Mouse (Mus musculus): ENCODE results near the gene Magi2. TPM values are rescaled to one million over a fixed set of nuclear protein-coding genes. Genes with fewer than 3 reads are reported as not detected.

Magi2 gene
- polyA plus RNA-seq, 1 experiment from 2014 or later = 37.7 TPM

DNA sequence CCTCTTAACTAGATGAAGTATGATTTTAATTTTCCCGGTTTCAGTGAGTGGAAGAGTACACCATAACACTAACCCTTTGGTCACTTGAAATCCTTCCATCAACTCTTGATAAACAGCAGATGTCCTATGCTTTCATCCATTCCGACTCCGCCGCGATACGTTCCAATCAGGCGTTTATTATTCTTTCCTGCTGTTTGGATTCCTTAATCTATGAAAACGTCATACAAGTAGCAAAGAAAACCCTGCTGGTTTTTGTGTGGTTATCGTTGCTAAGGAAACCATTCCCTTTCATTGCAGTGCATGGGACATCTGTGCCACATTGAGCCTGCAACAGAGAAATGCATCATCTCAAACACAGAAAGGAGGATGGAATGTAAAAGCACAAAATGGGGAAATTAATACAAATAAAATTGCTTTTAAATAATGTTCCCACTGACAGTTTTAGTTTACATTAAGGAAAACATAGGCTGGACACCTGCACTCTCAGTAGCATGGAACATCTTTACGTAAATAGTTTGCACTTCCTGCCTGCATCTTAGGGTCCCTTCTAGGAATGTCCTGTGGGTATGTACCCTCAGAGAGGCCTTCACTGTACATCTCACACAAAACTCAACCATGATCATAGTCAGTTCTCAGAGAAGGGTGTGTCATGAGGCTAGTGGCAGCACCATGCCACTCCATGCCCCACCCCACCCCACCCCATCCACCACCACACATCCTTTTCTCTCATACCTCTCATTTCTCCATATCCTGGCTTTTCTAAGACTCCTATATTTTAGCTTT, 914.0 kb downstream of the Magi2 start:
- Histone ChIP-seq H3K9me3 (ENCODE audit: control insufficient read depth, low read length) (no peaks in the 10 kb centered on the region), H3K27ac (ENCODE audit: low read length) (peak overlapping the region; percentile 54), H3K4me2 (ENCODE audit: low read length) (peak overlapping the region; percentile 32), H3K36me3 (ENCODE audit: control insufficient read depth, insufficient read depth) (no peaks in the 10 kb centered on the region), H3K4me1 (replicated peaks; ENCODE audit: control insufficient read depth, insufficient read depth, low read length) (peaks cover 24% of the 10 kb centered on the region), H3K4me3 (replicated peaks; ENCODE audit: low read length) (no peak overlapping the region), H3K27me3 (replicated peaks; ENCODE audit: control insufficient read depth, insufficient read depth, low read length) (no peaks in the 10 kb centered on the region), H3K9ac (replicated peaks; ENCODE audit: low read depth, low read length) (no peak overlapping the region; the same call in 1 of the 2 replicates)
- WGBS = 18% methylated on average over 10 of the region's 10 CpGs
- ATAC-seq = peak; percentile 89

DNA sequence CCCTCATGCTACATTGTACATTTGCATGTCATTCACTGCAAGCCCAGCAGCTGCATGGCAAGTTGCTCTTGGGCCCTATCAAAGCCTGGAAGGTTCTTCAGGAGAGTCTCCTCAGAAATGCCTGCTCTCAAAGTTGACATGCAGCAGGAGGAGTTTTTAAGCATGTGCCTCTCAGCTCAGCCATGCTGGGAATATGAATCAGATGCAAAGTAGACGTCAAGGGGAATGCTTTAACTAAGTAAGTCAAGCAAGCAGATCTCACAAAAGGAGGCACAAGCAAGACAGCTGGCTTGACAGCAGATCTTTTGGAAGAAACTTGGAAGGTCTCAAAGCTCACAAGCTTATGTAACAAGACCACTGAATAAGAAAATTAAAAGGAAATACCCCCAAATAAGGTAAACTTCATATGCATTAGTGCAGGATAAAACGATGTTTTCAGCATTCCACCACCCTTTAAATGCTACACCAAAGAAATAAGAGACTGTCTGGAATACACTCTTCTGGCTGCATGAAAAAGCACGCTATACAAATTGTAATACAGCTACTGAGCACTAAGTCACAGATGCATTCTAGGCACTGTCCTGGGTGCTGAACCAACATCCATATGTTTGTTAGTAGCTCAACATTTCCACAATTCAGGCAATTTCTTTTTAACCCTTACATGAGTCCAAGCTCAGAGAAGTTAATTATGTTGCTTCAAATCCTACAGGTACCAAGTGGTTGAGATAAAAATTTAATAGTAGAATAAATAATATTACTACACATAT, 926.7 kb downstream of the Magi2 start:
- H3K4me2 ChIP-seq (ENCODE audit: low read length) = no peak overlapping the region
- H3K36me3 ChIP-seq (ENCODE audit: control insufficient read depth, insufficient read depth) = no peaks in the 10 kb centered on the region
- 22% methylated on average over 3 of the region's 3 CpGs for WGBS
- no peak overlapping the region for H3K9ac ChIP-seq (replicated peaks; ENCODE audit: low read depth, low read length)
- no peaks in the 10 kb centered on the region for H3K9me3 ChIP-seq (ENCODE audit: control insufficient read depth, low read length)
- peaks cover 8% of the 10 kb centered on the region for H3K4me1 ChIP-seq (replicated peaks; ENCODE audit: control insufficient read depth, insufficient read depth, low read length)
- no peak overlapping the region for H3K4me3 ChIP-seq (replicated peaks; ENCODE audit: low read length)
- 0 out of 2 replicates have a peak overlapping the region, but pooled peaks have one; percentile 35 for H3K27ac ChIP-seq (ENCODE audit: low read length)
- H3K27me3 ChIP-seq (replicated peaks; ENCODE audit: control insufficient read depth, insufficient read depth, low read length) = no peaks in the 10 kb centered on the region
- peak; percentile 83 for ATAC-seq

DNA sequence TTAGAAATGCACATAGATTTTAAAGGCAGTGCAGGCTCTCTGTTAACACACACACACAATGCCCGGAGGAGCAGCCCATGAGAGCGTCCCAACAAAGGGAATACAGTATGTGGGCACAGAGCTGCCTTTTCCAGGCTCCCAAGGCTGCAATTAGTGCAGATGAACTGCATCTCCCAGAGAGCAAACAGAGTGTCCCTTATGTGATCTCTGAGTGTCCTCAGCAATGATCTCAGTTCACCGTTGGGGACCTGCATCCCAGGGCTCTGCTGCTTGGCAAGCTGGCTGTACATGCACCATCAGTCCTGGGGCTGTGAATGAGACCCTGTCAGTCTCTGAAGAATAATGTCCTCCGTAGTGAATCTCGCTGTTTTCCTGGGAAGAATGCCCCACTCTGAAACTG, 969.9 kb downstream of the Magi2 start:
- Histone ChIP-seq H3K4me1 (replicated peaks; ENCODE audit: control insufficient read depth, insufficient read depth, low read length) (peaks cover 3% of the 10 kb centered on the region; the same call in 1 of the 2 replicates), H3K27me3 (replicated peaks; ENCODE audit: control insufficient read depth, insufficient read depth, low read length) (no peaks in the 10 kb centered on the region), H3K9me3 (ENCODE audit: control insufficient read depth, low read length) (no peaks in the 10 kb centered on the region), H3K4me3 (replicated peaks; ENCODE audit: low read length) (no peak overlapping the region), H3K36me3 (ENCODE audit: control insufficient read depth, insufficient read depth) (no peaks in the 10 kb centered on the region), H3K9ac (replicated peaks; ENCODE audit: low read depth, low read length) (0 out of 2 replicates have a peak overlapping the region, but pooled peaks have one; percentile 17), H3K27ac (ENCODE audit: low read length) (no peak overlapping the region; the same call in 1 of the 2 replicates), H3K4me2 (ENCODE audit: low read length) (no peak overlapping the region)
- WGBS = 35% methylated on average over 5 of the region's 5 CpGs
- peak; percentile 75 for ATAC-seq

DNA sequence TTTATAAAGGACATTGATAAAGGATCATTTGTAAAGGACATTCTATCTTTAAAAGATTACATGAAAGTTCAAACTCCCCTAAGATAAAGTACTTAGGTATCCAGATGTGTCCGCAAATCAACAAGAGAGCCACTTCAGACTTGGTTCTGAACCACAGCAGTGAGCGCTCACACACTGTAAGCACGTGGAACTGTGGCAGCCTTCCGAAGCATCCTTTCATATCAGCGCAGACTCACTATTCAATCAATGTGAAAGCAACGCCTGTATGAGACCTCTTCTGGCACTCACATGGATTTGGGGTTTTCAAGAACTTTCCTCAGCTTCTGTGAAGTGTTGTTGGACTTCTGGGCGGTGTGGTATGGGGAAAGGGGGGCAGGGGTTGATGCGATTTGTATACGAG, 970.6 kb downstream of the Magi2 start:
- Histone ChIP-seq H3K36me3 (ENCODE audit: control insufficient read depth, insufficient read depth) (no peaks in the 10 kb centered on the region), H3K4me3 (replicated peaks; ENCODE audit: low read length) (no peak overlapping the region), H3K4me1 (replicated peaks; ENCODE audit: control insufficient read depth, insufficient read depth, low read length) (peaks cover 3% of the 10 kb centered on the region; the same call in 1 of the 2 replicates), H3K9me3 (ENCODE audit: control insufficient read depth, low read length) (no peaks in the 10 kb centered on the region), H3K4me2 (ENCODE audit: low read length) (no peak overlapping the region), H3K27ac (ENCODE audit: low read length) (no peak overlapping the region), H3K9ac (replicated peaks; ENCODE audit: low read depth, low read length) (no peak overlapping the region), H3K27me3 (replicated peaks; ENCODE audit: control insufficient read depth, insufficient read depth, low read length) (no peaks in the 10 kb centered on the region)
- ATAC-seq = no peak
- WGBS = 84% methylated on average over 9 of the region's 9 CpGs

DNA sequence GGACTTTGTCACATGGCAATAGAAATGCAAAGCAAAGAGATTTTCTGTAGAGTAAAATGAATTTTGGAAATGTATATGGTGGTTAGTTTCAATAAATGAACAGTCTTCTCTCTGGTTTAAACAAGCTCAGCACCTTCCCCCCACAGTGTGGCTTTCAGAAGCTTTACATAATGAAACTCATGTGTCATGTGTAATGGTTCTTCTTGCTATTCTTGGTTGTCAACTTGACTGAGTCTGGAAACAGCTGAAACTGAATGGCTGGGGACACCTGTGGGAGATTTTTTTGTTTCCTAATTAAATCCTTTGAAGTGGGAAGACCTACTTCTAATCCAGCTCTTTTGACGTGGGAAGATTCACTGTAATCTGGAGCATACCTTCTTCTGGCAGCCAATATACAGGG, 974.5 kb downstream of the Magi2 start:
- peaks cover 3% of the 10 kb centered on the region; the same call in 1 of the 2 replicates for H3K4me1 ChIP-seq (replicated peaks; ENCODE audit: control insufficient read depth, insufficient read depth, low read length)
- 75% methylated on average over 1 of the region's 1 CpGs for WGBS
- no peak overlapping the region for H3K27ac ChIP-seq (ENCODE audit: low read length)
- no peaks in the 10 kb centered on the region for H3K36me3 ChIP-seq (ENCODE audit: control insufficient read depth, insufficient read depth)
- H3K9ac ChIP-seq (replicated peaks; ENCODE audit: low read depth, low read length) = no peak overlapping the region
- no peak overlapping the region for H3K4me2 ChIP-seq (ENCODE audit: low read length)
- ATAC-seq = no peak
- no peaks in the 10 kb centered on the region for H3K27me3 ChIP-seq (replicated peaks; ENCODE audit: control insufficient read depth, insufficient read depth, low read length)
- no peak overlapping the region for H3K4me3 ChIP-seq (replicated peaks; ENCODE audit: low read length)
- no peaks in the 10 kb centered on the region for H3K9me3 ChIP-seq (ENCODE audit: control insufficient read depth, low read length)

DNA sequence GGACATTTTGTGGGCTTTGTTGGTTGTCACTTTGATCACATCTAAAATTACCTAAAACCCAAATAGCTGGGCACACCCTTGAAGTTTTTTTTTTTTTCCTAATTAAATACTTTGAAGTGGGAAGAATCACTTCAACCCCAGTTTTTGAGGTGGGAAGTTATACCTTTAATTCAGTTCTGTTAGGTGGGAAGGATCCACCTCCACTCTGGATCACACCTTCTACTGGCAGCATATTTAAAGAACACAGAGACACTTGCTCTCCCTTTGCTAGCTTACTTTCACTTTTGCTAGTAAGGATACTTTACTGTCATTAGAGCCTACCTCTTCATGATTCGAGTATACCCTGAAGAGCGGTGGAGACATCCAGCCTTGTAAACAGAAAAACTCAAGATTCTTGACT, 981.3 kb downstream of the Magi2 start:
- Histone ChIP-seq H3K27me3 (replicated peaks; ENCODE audit: control insufficient read depth, insufficient read depth, low read length) (no peaks in the 10 kb centered on the region), H3K36me3 (ENCODE audit: control insufficient read depth, insufficient read depth) (no peaks in the 10 kb centered on the region), H3K4me1 (replicated peaks; ENCODE audit: control insufficient read depth, insufficient read depth, low read length) (no peaks in the 10 kb centered on the region), H3K9me3 (ENCODE audit: control insufficient read depth, low read length) (no peaks in the 10 kb centered on the region), H3K27ac (ENCODE audit: low read length) (no peak overlapping the region), H3K9ac (replicated peaks; ENCODE audit: low read depth, low read length) (no peak overlapping the region), H3K4me3 (replicated peaks; ENCODE audit: low read length) (no peak overlapping the region), H3K4me2 (ENCODE audit: low read length) (no peak overlapping the region)
- WGBS = 89% methylated on average over 2 of the region's 2 CpGs
- no peak for ATAC-seq

DNA sequence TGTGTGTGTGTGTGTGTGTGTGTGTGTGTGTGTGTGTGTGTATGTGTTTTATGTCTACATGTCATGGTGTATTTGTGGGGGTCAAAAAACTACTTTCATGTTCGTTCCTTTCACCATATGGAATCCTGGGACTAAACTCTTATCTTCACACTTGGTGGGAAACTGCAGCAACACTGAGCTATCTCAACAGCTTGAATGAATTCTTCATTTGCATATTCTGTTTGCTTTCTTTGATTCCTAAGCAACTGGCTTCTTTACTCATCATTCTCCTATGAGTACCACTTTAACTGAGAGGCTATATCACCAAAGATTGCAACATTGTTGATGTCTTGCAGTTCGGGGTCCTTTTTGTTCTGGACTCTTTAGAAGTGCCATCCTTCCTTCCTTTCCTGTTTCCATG, 986.5 kb downstream of the Magi2 start:
- H3K4me2 ChIP-seq (ENCODE audit: low read length) = no peak overlapping the region
- H3K4me3 ChIP-seq (replicated peaks; ENCODE audit: low read length) = no peak overlapping the region
- no peak overlapping the region for H3K9ac ChIP-seq (replicated peaks; ENCODE audit: low read depth, low read length)
- no peaks in the 10 kb centered on the region for H3K27me3 ChIP-seq (replicated peaks; ENCODE audit: control insufficient read depth, insufficient read depth, low read length)
- WGBS = 71% methylated on average over 2 of the region's 2 CpGs
- H3K9me3 ChIP-seq (ENCODE audit: control insufficient read depth, low read length) = no peaks in the 10 kb centered on the region
- ATAC-seq = no peak
- no peaks in the 10 kb centered on the region for H3K36me3 ChIP-seq (ENCODE audit: control insufficient read depth, insufficient read depth)
- H3K4me1 ChIP-seq (replicated peaks; ENCODE audit: control insufficient read depth, insufficient read depth, low read length) = no peaks in the 10 kb centered on the region
- no peak overlapping the region for H3K27ac ChIP-seq (ENCODE audit: low read length)

DNA sequence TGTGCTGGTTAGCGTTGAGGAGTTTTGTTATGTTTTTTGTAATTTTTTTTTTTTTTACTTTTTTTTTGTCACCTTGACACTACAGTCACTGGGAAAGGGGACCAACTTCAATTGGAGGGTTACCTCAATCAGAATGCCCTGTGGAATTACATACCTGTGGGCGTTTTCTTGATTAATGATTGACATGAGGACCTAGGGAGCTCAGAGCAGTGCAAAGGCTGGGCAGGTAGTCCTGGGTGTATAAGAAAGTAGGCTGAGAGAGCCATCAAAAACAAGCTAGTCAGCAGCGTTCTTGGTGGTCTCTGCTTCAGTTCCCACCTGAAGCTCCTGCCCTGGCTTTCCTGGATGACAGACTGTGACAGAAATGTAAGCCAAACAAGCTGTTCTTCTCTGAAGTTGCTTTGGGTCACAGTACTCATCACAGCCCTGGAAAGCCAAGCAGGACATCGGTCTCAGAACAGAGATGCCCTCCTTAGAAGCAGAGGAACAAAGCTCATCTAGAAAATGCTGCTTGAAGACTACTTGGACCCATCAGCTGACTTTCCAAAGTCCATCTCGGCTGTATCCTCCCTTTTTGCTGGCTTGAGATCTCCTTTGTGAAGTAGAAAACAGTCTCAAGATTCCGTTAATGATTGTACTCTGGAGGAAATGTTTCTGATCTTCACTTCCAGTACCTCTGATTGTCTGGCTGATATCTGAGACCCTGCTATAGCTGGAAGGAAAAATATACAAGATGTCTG, 999.8 kb downstream of the Magi2 start:
- H3K27ac ChIP-seq (ENCODE audit: low read length) = no peak overlapping the region
- 89% methylated on average over 6 of the region's 6 CpGs for WGBS
- H3K4me3 ChIP-seq (replicated peaks; ENCODE audit: low read length) = no peak overlapping the region
- no peaks in the 10 kb centered on the region for H3K27me3 ChIP-seq (replicated peaks; ENCODE audit: control insufficient read depth, insufficient read depth, low read length)
- H3K9ac ChIP-seq (replicated peaks; ENCODE audit: low read depth, low read length) = no peak overlapping the region
- ATAC-seq = no peak
- no peaks in the 10 kb centered on the region for H3K9me3 ChIP-seq (ENCODE audit: control insufficient read depth, low read length)
- H3K4me1 ChIP-seq (replicated peaks; ENCODE audit: control insufficient read depth, insufficient read depth, low read length) = peaks cover 24% of the 10 kb centered on the region
- no peak overlapping the region for H3K4me2 ChIP-seq (ENCODE audit: low read length)
- no peaks in the 10 kb centered on the region for H3K36me3 ChIP-seq (ENCODE audit: control insufficient read depth, insufficient read depth)
